Mouse (Mus musculus) CD8-positive naive resting alpha-beta T cell, adult 2 months (primary cell): ENCODE results near the gene Arl15.

ENCODE experiments used
- DNase-seq, 2 experiments: peaks; one replicate each; pipeline ENCODE4 v3.0.0; 2022; ENCODE audit warnings: low read depth in 2 of 2, low spot score in 2 of 2

The Arl15 gene

GRCm38 (mm10) chr13:113981461-113982000 lies 187.2 kb downstream of the Arl15 start:
- no peak for DNase-seq

- no peak for DNase-seq
These were observed 189.3 kb downstream of the Arl15 start for GRCm38 (mm10) chr13:113983633-113984032.

GRCm38 (mm10) chr13:113984491-113984890 lies 190.2 kb downstream of the Arl15 start:
- DNase-seq: no peak

DNA sequence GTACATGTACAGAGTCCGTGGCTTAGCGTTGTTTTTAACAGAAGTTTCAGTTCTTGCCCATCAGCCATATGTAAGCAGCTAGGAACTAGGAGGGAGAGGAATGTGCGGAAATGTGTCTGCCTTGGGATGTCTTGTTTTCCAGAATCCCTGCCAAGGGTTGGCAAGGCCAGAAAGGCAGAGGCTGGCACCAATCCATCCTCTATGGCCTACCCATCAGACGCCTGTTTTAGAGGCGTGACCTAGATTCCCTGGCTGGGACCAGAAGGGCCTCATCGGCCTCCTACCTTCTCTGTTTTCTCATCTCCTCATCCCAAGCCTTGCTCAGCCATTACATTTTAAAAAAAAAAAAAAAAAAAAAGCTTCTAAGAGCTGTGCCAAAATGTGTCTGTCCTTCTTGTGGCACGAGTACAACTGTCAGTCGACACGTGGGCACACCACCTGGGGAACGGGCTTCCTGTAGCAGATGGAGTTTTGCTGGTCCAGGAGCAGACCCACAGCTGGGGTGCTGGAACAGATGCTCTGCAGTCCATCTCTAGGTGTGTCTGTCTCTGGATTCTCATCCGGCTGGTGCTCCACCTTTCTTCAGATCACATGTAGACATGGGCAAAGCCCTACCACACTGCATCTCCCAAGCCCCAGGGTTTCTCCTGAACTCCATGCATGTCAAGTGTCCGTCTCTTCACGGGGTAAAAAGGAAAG lies 192.7 kb downstream of the Arl15 start:
- DNase-seq: no peak

DNA sequence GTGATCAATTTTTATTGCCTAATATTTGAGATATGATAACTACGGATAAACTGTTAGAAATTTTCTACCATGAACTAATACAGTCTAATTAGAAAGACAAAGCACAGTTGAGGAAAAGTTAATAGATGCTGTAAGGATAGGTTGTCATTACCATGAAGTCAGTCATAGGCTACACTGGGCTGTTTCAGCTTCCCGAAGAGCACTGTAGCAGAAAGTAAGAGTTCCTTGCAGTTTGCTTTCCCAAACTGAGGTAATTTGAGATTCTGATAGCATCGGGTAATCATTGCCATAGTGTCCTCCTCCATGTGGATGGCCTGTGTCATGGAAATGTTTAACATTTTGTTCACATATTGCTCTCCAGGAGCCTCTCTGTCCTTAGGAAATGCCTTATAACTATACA lies 195.9 kb downstream of the Arl15 start:
- DNase-seq: no peak

GRCm38 (mm10) chr13:113990701-113991100 lies 196.4 kb downstream of the Arl15 start:
- no peak for DNase-seq

DNA sequence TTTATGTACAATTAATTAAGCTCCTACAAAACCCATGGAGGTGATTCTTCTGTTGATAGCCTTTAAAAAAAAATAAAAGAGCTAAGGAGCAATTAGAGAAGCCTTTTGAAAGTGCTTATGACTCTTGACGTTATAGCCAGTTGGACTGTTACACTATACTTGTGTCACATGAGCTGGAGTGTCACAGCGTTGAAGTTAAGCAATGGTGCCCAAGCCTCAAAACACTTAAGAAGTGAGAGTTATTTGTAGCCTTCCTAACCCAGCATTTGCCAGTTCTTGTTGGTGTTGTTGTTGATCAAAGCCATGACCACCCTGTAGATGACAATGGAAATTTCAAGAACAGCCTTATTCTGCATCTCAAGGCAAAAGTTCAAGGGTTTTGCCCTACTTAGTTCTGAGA lies 198.8 kb downstream of the Arl15 start:
- no peak for DNase-seq

DNA sequence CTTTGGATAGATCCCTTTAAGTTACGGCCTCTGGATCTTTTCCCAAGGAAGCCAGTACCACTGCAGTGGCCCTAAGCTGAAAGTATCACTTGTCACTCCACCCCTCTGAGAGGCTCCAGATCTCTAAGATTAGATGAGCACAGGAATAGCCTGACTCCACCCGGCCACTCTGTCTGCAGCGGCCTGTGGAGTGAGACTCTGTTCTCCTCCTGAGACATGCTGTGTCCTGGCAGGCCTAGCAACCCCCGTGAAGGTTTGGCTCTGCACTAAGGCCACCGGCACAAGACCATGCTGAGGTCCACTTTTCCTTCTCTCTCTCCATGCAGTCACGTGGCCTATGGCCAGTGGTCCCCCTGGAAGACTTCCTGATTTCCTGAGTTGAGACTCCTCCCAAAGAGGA lies 200.3 kb downstream of the Arl15 start:
- DNase-seq: no peak

- DNase-seq: no peak
These were observed 201.4 kb downstream of the Arl15 start for GRCm38 (mm10) chr13:113995490-113996236.

- DNase-seq: no peak
These were observed 204.5 kb downstream of the Arl15 start for GRCm38 (mm10) chr13:113998811-113999210.

DNA sequence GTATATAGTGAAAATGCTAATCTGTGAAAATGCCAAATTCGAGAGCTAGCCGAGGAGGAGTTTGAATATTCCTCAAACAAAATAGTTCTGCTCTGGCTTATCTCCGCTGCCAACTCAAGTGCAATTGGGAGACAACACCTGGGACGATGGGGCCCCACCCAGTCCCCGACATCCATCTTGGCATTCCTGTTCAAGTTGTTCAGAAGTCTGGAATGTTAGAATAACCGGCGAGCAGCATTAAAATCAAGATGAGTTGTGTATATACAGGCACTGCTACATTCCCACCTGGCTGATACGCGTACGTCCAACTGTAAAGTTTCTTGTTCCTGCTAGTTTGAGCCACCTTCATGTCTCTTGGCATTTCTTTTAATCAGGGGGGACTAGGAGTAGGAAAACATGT lies 209.2 kb downstream of the Arl15 start:
- no peak for DNase-seq

- no peak for DNase-seq
These were observed 209.9 kb downstream of the Arl15 start for GRCm38 (mm10) chr13:114004191-114004590.

DNA sequence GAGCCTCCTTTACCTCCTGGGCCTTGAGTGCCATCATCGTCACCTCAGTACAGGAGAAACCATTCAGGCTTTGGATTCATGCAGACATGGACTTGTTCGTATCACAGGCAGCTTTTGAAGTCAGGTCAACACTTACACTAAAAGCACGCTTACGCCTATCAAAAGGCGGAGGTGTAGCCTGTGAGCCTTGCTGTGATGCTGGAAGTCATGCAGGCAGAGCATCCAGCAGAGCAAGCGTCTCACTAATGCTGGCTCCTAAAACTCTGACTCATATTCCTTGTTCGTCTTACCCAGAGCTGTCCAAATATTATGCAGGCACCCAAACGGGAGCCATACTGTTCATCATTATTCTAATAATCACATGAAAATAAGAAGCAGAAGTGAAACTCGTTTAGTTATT lies 215.5 kb downstream of the Arl15 start:
- DNase-seq: no peak

DNA sequence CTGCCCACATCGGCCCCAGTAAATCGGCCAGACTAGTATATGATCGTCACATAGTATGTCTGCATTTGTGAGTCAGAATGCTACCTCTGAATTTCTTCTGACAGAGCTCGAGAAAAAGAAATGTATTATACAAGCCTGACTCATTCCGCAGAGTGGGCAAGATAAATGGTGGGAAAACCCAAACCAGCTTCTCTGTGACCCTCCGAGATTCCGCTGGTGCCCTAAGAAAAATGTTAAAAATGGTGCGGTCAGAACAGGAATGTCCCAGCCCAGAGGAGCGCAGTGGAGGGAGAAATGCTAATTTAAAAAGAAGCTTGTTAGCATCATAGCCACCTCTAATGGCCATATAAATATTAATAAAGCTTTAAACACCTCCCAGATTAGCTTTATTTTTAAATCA lies 216.2 kb downstream of the Arl15 start:
- DNase-seq: no peak

DNA sequence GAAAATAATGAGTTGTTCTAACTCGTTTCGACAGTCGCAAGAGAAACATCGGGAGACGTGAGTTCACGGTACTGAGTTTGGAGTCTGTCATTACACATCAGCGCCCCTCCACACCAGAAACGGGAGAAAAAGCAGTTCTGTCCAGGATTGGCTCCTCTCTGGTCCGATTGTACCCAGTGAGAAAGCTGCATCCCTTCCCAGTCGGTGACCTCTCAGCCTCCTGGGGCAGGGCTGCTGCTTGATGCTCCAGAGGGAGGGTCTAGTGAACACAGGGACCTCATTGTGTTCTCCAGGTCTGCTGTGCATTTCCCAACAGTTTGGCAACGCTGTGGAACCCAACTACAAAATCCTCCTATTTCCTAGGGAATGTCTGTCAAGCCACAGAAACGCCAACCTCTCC lies 216.7 kb downstream of the Arl15 start:
- DNase-seq: no peak

DNA sequence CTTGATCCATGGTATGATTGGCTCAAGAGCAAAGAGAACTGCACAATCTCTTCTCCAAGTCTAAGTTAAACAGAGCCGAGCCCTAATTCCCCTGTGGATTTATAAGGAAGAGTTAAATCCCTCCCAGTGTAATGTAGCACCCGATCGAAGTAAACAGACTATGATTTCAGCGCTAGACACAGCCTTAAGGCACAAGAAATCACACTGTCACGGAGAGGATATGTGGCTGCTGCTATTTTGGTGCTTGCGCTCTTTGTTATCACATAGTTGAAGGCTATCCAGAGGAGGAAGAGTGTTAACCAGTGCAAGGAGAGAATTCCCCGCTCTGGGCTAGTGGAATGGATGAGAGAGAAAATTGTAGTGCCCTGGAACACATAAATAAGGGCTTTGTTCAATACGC lies 223.6 kb downstream of the Arl15 start:
- DNase-seq: no peak

GRCm38 (mm10) chr13:114023541-114023940 lies 229.2 kb downstream of the Arl15 start:
- DNase-seq: no peak

DNA sequence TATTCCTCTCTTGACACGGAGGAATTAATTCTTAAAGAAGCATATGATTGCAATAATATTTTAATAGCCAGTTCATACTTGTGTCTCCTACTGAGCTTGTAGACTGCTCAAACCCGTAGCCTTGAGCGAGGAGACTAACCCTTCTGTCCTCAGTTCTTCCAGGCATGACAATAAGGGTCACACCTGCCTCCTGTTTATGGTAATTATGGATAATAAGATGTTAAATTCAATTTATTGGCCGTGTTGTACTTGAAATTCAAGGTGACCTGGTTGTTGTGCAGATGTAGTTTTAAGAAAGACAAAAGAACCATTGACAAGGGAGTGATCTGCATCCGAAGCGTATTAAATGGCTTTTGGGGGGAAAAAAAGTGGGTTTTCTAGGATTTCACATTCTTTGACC lies 232.0 kb downstream of the Arl15 start:
- no peak for DNase-seq

- DNase-seq: no peak
These were observed 232.4 kb downstream of the Arl15 start for GRCm38 (mm10) chr13:114026751-114027150.

DNA sequence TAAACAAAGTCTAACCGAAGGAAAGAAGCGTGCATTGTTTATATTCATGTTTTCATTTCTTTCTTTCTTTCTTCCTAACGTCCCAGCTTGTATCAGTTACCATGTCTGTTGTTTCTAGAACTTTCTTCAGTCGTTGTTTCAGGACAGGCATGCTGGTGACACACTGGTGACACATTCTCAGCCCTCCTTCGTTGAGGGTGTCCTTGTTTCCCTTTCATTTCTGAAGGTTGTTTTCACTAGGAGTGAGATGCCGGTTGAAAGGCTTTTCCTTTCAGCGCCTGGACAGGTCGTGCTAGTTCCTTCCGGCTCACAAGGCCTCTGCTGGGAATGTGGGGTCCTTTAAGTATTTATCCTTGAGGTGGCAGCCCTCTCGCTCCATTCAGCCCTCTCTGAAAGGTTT lies 253.8 kb downstream of the Arl15 start:
- no peak for DNase-seq

- no peak for DNase-seq
These were observed 254.4 kb downstream of the Arl15 start for GRCm38 (mm10) chr13:114048688-114049087.

- DNase-seq: no peak
These were observed 257.0 kb downstream of the Arl15 start for GRCm38 (mm10) chr13:114051151-114051850.
